In the genomic region with DNA sequence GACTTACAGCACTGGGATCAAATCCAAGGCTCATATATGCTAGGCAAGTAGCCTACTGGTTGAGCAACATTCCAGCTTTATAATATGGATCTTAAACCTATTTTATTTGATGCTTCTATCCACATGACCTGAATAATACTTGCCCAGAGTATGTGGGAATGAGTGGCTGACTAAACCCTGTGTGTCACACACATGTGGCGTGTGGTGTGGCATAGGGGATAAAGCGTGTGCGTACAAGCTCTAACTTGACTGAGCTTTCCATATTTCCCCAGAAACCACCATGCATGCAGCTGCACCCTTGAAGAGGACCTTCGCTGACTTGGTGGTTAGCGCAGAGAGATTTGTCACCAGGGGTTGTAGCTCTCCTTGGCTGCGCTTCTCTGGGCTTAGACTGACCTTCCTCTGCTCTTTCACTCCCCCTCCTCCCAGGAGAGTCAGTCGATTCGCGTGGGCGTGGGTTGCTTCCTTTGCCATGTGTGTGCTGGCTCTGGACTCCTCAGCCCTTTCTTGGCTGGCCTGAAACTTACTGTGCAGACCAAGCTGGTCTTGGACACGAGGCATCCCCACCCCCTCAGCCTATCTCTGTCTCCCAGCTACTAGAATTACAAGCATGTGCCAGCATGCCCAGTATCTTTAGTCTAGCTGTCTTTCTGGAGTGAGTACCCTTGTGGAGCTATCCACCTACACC, we compare ENCODE assay signal across 9 mouse cellular contexts.
DNase-seq lines count a peak whose midpoint lies in the region; ATAC-seq and TF ChIP-seq lines count a peak whose summit lies in the region.
"Had no signal": no experiment of that assay in that cellular context is flagged by ENCODE, and none has a peak within 500 bp of the region (broad histone marks: within the 10 kb centered on the region; RNA-seq: fewer than 3 reads in every experiment).

No protein-coding gene starts in this region.

- no peak overlapping the region for H3K9ac ChIP-seq in hindbrain, embryonic 15.5 days
- no peak overlapping the region for H3K9ac ChIP-seq in hindbrain, postnatal 0 days (replicated peaks; ENCODE audit: low read length)
- H3K9ac ChIP-seq in midbrain, embryonic 15.5 days: no peak overlapping the region

- TF ChIP-seq CTCF in hindbrain, postnatal 0 days (IDR thresholded peaks at IDR 0.05; ENCODE audit: low read depth): no peak

- H3K36me3 ChIP-seq in hindbrain, embryonic 15.5 days: no peaks in the 10 kb centered on the region
- H3K36me3 ChIP-seq in hindbrain, embryonic 10.5 days: no peaks in the 10 kb centered on the region
- no peaks in the 10 kb centered on the region for H3K36me3 ChIP-seq in hindbrain, postnatal 0 days (ENCODE audit: insufficient read depth, low read length)
- no peaks in the 10 kb centered on the region for H3K36me3 ChIP-seq in midbrain, embryonic 15.5 days (replicated peaks)

- no peak for DNase-seq in hindbrain, embryonic 10.5 days (ENCODE audit: low spot score)
- peak; percentile 51 to 83 for DNase-seq in adrenal gland, adult (ENCODE audit: inconsistent age in 2 of 2, low spot score in 1 of 2)
- DNase-seq in gastrocnemius, adult 8-10 months (ENCODE audit: low spot score in 2 of 2): peak; percentile 13 to 15
- DNase-seq in hindbrain, postnatal 0 days (ENCODE audit: low spot score): no peak
- peak; percentile 31 to 42 for DNase-seq in thymus, postnatal 36 days

- H3K4me3 ChIP-seq in hindbrain, embryonic 15.5 days: no peak overlapping the region
- H3K4me3 ChIP-seq in hindbrain, embryonic 10.5 days: no peak overlapping the region
- no peak overlapping the region for H3K4me3 ChIP-seq in hindbrain, postnatal 0 days (ENCODE audit: low read length)
- H3K4me3 ChIP-seq in midbrain, embryonic 15.5 days: no peak overlapping the region

- H3K27ac ChIP-seq in hindbrain, embryonic 15.5 days (replicated peaks): no peak overlapping the region
- no peak overlapping the region for H3K27ac ChIP-seq in hindbrain, embryonic 10.5 days
- H3K27ac ChIP-seq in hindbrain, postnatal 0 days: no peak overlapping the region
- no peak overlapping the region for H3K27ac ChIP-seq in midbrain, embryonic 15.5 days
- H3K27ac ChIP-seq: macrophage had no signal

- no peaks in the 10 kb centered on the region for H3K9me3 ChIP-seq in hindbrain, embryonic 15.5 days
- H3K9me3 ChIP-seq in hindbrain, embryonic 10.5 days: no peaks in the 10 kb centered on the region
- no peaks in the 10 kb centered on the region for H3K9me3 ChIP-seq in hindbrain, postnatal 0 days (ENCODE audit: low read length)
- no peaks in the 10 kb centered on the region for H3K9me3 ChIP-seq in midbrain, embryonic 15.5 days

- peak; percentile 12; the same call in 1 of the 2 replicates for ATAC-seq in hindbrain, embryonic 15.5 days (ENCODE audit: low FRiP score, low read depth)
- ATAC-seq in hindbrain, postnatal 0 days: peak; percentile 59
- ATAC-seq in monocyte, adult 5-6 weeks (replicated peaks; ENCODE audit: insufficient number of reproducible peaks, low FRiP score, low TSS enrichment, poor library complexity, severe bottlenecking): no peak
- no peak; the same call in 1 of the 2 replicates for ATAC-seq in midbrain, embryonic 15.5 days (replicated peaks)

- peaks cover 8% of the 10 kb centered on the region; the same call in 1 of the 2 replicates for H3K4me1 ChIP-seq in hindbrain, embryonic 15.5 days (replicated peaks)
- H3K4me1 ChIP-seq in hindbrain, embryonic 10.5 days (replicated peaks): peaks cover 10% of the 10 kb centered on the region
- H3K4me1 ChIP-seq in hindbrain, postnatal 0 days (ENCODE audit: insufficient read depth, low read length): 0 out of 2 replicates have a peak, but pooled peaks cover 3% of the 10 kb centered on the region
- no peaks in the 10 kb centered on the region for H3K4me1 ChIP-seq in midbrain, embryonic 15.5 days

- no peaks in the 10 kb centered on the region for H3K27me3 ChIP-seq in hindbrain, embryonic 15.5 days
- no peaks in the 10 kb centered on the region for H3K27me3 ChIP-seq in hindbrain, embryonic 10.5 days (ENCODE audit: insufficient read depth, poor library complexity, severe bottlenecking)
- H3K27me3 ChIP-seq in hindbrain, postnatal 0 days (ENCODE audit: insufficient read depth, low read length): no peaks in the 10 kb centered on the region
- no peaks in the 10 kb centered on the region for H3K27me3 ChIP-seq in midbrain, embryonic 15.5 days (replicated peaks)

- no peak overlapping the region for H3K4me2 ChIP-seq in hindbrain, embryonic 15.5 days
- H3K4me2 ChIP-seq in hindbrain, postnatal 0 days (ENCODE audit: low read depth, low read length): no peak overlapping the region
- H3K4me2 ChIP-seq in midbrain, embryonic 15.5 days: no peak overlapping the region

- 72% methylated on average over 11 of the region's 11 CpGs for WGBS in hindbrain, embryonic 15.5 days
- WGBS in hindbrain, embryonic 10.5 days: 74% methylated on average over 11 of the region's 11 CpGs
- WGBS in hindbrain, postnatal 0 days: 59% methylated on average over 11 of the region's 11 CpGs
- WGBS in midbrain, embryonic 15.5 days: 75% methylated on average over 11 of the region's 11 CpGs

Comparison
In these comparisons a context has a peak if more than half of its experiments do, and no peak if none do; other contexts are left out.
1. ATAC-seq: peak in hindbrain, embryonic 15.5 days (single experiment) and hindbrain, postnatal 0 days (single experiment); none in monocyte, adult 5-6 weeks (single experiment) and midbrain, embryonic 15.5 days (single experiment).
2. DNase-seq: peak in adrenal gland, adult (2 of 2), gastrocnemius, adult 8-10 months (2 of 2) and thymus, postnatal 36 days (2 of 2); none in hindbrain, embryonic 10.5 days (single experiment) and hindbrain, postnatal 0 days (single experiment).